Mouse (Mus musculus) urinary bladder, postnatal 25 days (tissue): ENCODE results near the gene Pkdcc.
A peak's percentile ranks its signal among the peaks of the same experiment; 100 is the strongest.

Source experiments
- DNase-seq: peaks from one replicate; pipeline ENCODE4 v3.0.0; 2022; ENCODE audit warnings: low spot score

The Pkdcc gene

GRCm38 (mm10) chr17:83213228-83213915 lies 1.7 kb upstream of the Pkdcc start:
- no peak for DNase-seq

DNA sequence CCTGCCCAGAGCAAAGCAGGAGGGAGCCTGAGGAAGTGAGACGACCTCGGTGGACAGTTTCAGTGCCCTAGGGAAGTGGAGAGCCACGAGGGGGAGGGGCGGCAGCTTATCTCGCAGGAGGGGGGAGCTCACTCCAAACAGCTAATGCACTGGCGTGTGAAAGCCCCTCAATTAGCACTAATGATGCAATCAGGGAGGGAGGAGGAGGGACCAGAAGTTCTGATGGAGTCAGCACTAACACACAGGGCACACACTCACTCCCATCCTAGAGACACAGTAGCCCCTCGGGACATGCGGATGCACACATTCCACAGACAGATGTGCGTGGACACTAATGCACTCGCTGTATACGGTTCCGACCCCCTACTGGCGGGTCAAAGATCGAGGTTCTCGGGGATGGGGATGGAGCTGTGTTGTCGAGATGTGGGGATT lies 915 bp upstream of the Pkdcc start:
- DNase-seq = peak; percentile 32

DNA sequence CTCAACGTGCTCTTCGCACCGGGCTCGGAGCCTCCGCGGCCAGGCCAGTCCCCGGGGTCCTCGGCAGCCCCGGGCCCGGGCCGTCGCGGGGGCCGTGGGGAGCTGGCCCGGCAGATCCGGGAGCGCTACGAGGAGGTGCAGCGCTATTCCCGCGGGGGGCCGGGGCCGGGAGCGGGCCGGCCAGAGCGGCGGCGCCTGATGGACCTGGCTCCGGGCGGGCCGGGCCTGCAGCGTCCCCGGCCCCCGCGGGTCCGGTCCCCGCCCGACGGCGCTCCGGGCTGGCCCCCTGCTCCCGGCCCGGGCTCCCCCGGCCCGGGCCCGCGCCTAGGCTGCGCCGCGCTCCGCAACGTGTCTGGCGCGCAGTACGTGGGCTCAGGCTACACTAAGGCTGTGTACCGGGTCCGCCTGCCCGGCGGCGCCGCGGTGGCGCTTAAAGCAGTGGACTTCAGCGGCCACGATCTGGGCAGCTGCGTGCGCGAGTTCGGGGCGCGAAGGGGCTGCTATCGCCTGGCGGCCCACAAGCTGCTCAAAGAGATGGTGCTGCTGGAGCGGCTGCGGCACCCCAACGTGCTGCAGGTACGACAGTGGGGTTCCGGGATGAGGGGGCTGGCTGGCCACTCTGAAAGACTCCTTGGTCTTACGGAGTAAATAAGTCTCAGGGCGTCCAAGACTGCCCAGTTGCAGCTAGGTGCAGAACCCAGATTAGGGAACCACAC lies 595 bp downstream of the Pkdcc start:
- no peak for DNase-seq

DNA sequence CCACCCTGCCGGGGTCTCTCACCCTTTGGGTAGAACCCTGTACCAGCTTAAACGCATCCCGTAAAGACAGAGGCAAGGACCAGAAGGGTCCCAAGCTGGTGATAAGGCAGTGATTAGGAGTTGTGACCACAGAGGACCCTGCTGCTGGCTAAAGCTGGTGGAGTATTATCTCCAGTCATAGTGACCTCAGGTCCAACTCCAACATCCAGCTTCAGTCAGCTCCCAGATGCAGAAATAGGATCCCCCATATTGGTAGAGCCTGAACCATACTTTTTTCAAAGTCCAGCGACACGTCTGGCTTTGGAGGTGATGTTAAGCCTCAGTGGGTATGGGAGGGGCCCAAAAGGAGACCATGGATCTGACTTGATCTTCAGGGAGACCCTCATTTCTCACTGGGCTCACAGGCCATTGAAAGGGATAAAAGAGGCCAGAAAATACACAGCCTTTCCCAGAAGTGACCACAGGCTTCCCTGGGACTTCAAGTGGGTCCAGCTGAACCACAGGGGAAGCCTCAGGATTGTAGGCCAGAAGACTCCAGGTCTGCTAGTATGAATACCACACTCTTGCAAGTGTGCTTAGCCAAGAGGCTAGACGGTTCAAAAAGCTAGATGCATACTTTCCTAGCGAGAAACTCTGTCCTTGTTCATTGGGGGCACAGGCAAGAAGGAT lies 1.3 kb downstream of the Pkdcc start:
- no peak for DNase-seq

GRCm38 (mm10) chr17:83218189-83218588 lies 3.1 kb downstream of the Pkdcc start:
- DNase-seq = no peak

- no peak for DNase-seq
These were observed 3.6 kb downstream of the Pkdcc start for GRCm38 (mm10) chr17:83218722-83219121.

DNA sequence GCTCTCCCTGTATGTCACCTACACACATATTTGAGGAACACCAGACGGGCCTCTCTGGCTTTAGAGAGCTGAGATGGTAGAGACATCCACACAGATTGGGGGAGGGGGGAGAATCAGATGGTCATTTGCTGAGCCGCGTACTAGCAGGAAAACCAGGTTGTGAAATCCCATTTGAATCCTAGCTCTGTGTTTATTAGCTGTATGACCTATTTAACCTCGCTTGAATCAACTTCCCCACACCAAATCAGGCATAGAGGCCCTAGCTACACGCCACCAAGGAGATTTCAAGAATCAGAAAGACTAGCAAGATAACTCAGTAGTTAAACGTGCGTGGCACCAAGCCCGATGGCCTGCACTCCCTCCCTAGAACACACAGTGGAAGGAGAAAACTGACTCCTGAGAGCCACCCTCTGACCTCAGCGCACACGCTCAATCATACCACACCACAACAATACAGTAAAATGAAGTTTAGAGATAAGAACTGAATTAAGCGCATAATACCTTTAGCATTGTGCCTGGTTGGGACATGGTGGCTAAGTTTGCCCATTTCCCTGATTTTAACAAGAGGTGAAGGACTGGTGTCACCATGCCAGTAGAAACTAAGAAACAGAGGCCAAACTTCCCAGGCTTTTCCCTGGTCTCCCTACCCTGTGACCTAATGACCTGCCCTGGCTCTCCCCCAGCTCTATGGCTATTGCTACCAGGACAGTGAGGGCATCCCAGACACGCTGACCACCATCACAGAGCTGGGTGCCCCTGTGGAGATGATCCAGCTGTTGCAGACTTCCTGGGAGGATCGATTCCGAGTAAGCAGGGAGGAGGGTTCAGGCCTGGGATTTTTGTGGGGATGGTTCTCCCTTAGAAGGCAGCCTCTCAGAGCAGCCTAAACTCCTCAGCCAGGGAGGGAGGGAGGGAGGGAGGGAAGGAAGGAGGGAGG lies 4.5 kb downstream of the Pkdcc start:
- DNase-seq = no peak

DNA sequence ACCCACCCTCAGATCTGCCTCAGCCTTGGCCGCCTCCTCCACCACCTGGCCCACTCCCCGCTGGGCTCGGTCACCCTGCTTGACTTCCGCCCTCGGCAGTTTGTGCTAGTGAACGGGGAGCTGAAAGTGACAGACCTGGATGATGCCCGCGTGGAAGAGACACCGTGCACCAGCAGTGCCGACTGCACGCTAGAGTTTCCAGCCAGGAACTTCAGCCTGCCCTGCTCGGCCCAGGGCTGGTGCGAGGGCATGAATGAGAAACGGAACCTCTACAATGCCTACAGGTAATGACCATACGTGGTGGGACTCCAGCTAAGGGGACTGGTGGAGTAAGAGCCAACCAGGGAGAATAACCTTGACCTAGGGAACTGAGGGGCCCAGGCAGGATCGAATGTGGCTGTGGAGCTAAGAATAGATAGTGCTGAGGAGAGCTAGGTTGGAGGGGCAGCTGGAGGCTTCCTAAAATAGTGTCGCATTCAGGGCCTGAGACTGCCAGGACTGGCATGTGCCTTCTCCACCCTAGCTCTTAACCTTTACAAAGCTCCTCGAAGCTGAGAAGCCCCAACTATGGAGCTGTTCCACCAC lies 6.0 kb downstream of the Pkdcc start:
- no peak for DNase-seq

DNA sequence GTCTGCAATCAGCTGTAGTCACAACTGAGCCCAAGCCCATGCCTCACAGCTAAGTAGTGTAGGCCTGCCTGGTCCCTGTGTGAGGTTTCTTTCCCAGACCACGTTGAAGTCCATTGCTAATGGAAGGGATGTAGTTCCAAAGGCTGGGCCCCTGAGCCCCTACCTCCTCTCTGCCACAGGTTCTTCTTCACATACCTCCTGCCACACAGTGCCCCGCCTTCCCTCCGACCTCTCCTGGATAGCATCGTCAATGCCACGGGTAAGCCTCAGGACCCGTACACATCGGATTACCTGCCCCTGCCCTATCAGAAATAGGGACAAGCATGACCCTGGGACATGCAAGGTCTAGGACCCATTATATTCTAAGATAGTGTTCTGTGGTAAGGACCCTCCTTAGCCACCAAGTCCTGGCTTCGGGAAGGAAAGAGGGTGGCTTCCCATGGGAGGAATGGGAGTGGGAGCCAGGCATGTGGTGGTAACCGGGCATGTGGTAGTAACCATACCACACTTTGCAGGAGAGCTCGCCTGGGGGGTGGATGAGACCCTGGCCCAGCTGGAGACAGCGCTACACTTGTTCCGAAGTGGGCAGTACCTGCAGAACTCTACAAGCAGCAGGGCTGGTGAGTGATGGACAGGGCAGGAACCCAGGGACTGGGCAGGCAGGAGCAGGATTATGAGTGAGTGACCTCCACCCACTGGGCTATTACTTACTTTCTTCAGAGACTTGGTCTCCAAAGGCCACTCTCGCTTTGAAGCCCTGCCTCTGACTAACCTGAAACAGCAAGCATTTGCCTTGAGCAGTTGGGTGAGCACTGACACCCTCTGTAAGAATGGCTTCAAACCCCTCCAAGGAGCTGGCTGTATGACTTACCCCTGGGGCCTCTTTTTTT lies 6.8 kb downstream of the Pkdcc start:
- no peak for DNase-seq

DNA sequence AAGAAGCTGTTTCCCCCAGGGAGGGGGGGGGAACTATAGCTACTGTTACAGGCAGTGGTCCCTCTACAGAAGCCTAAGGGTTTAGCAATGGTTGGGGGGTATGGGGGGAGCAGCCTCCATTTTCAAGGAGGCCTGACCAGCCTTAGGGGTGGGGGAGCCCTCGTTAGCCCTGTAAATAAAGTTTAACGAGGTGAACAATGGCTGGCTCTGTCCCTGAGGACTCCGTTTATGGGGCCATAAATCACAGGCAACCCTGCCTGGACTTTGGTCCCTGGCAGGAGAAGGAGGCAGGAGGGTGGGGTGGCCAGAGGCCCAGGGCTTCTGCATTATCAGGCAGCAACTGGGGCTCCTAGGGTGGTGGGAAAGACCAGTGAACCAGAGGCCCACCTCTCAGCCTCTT lies 7.6 kb downstream of the Pkdcc start:
- no peak for DNase-seq

DNA sequence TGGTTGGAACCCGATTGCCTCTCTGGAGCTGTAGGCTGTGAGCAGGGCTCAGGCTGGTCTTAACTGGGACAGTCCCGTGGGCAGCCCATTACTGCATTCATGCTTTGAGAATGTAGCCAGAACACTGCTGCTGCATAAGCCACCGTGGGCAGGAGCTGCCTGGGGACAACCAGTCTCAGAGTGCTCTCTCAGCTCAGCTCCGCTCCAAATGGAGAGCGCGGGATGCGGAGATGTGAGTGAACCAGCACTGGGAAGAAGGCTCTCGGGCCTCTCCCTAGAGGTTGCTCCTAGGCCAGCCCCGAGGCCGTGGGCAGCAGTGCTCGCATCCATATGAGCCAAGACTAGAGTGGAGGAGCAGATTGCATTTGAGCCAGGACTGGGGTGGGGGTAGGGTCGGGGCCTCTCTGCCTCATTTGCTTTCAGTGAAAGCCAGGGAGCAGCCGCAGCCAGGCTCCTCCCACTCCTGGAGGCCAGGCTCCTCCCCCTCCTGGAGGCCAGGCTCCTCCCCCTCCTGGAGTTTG lies 9.4 kb downstream of the Pkdcc start:
- DNase-seq = no peak

- no peak for DNase-seq
These were observed 11.4 kb downstream of the Pkdcc start for GRCm38 (mm10) chr17:83226395-83226986.

DNA sequence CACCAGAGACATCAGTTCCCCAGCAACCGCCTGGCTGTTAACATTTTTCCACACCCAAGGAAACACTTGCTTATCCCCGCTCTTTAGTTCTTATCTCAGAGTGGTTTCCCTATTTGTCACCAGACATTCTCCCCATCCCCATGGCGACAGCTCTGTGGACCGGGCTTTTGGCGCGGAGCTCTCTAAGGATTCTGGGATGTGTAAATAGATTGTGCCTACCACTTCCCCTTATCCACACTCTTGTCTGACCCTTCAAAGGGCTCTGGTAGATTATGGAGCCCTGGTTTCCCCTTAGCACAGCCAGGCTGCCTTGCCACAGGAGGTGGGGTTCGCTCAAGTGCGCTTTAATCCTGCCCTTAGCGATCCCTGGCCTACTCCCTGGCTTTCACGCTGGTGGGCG lies 16.3 kb downstream of the Pkdcc start:
- no peak for DNase-seq

GRCm38 (mm10) chr17:83235227-83235626 lies 20.1 kb downstream of the Pkdcc start:
- no peak for DNase-seq

- no peak for DNase-seq
These were observed 21.1 kb downstream of the Pkdcc start for GRCm38 (mm10) chr17:83236202-83236601.

DNA sequence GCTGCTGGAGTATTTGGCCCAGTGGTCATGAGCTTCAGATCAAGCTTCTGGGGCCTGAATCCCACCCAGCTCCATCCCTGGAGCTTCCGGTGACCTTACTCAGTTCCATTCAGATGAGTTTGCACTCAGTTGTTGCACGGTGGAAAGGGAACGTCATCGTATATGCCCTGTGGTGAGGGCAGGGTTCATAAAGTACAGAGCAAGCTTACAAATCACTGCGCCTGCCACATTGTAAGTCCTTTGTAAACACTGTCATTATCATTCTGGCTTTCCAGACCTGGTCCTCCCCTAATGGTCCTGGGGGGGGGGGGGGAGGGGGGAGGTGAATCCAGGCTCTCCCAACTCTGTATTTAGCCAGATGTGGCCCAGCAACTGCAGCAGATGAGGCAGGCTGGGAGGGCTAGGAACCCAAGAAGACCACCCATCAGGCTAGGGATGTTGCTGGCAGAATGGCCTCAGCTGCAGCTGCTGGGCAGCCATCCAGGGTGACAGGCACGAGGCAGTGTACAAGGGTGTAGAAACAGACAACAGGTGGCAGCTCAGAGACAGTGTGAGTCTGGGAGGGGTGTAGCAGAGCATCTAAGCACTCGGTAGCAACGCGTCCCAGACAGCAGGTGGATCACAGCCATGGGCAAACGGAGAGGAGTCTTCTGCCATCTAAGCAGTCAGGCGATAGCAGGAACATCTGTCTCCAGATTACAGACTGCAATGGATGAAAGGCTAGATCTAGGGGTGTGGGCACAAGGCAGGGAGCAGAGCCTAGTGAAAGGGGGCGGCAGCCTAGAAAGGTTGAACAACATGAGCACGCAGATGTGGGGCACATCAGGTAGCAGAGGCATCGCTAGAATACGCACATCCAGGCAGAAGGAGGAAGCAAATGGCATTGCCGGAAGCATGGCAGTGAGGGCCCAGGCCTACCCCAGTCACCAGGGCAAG lies 23.3 kb downstream of the Pkdcc start:
- no peak for DNase-seq

GRCm38 (mm10) chr17:83244502-83244901 lies 29.4 kb downstream of the Pkdcc start:
- no peak for DNase-seq

- no peak for DNase-seq
These were observed 30.4 kb downstream of the Pkdcc start for GRCm38 (mm10) chr17:83245460-83245859.

GRCm38 (mm10) chr17:83246090-83246489 lies 31.0 kb downstream of the Pkdcc start:
- DNase-seq = no peak
